In genomic region chr7:87411373-87411772, GRCm38 (mm10) we compare ENCODE assay signal across 7 mouse cellular contexts.
DNase-seq lines count a peak whose midpoint lies in the region; ATAC-seq and TF ChIP-seq lines count a peak whose summit lies in the region.
"Not testable (repeated sequence)": the region's sequence is repeated elsewhere in the genome, so short reads cannot be mapped to it uniquely, and the experiment has no call there.

No protein-coding gene starts in this region.

- not testable (repeated sequence) for H3K27ac ChIP-seq in ES-Bruce4 (ENCODE audit: insufficient read depth, low read length); heart, adult 2 months; liver, postnatal 0 days (ENCODE audit: low read depth); neural tube, embryonic 11.5 days (ENCODE audit: low read depth, low read length)

- peak; percentile 50 for TF ChIP-seq CTCF in ES-Bruce4 (IDR thresholded peaks at IDR 0.05; ENCODE audit: low read depth, low read length)
- peak; percentile 62 for TF ChIP-seq CTCF in heart, adult 2 months (IDR thresholded peaks at IDR 0.05)
- peak; percentile 51 for TF ChIP-seq CTCF in liver, postnatal 0 days (IDR thresholded peaks at IDR 0.05; ENCODE audit: low read depth)

- peak; percentile 1 for DNase-seq in adrenal gland, adult 8-10 months
- DNase-seq in heart, adult 2 months; liver, postnatal 0 days; neural tube, embryonic 11.5 days (ENCODE audit: low spot score): not testable (repeated sequence)
- DNase-seq in kidney, postnatal 10 days = peak; percentile 33

- H3K79me2 ChIP-seq in heart, adult 2 months (replicated peaks; ENCODE audit: control insufficient read depth, insufficient read depth, low read length) = not testable (repeated sequence)

- not testable (repeated sequence) for H3K4me2 ChIP-seq in liver, postnatal 0 days (ENCODE audit: low read depth, low read length); neural tube, embryonic 11.5 days (ENCODE audit: low read depth)

- H3K27me3 ChIP-seq in ES-Bruce4 (ENCODE audit: control insufficient read depth, insufficient read depth, low read length, poor library complexity, severe bottlenecking); heart, adult 2 months (ENCODE audit: control insufficient read depth, insufficient read depth, low read length); liver, postnatal 0 days (ENCODE audit: insufficient read depth, low read length); neural tube, embryonic 11.5 days (ENCODE audit: control insufficient read depth, insufficient read depth, low read length): not testable (repeated sequence)

- not testable (repeated sequence) for H3K4me3 ChIP-seq in ES-Bruce4 (ENCODE audit: low read depth, low read length); heart, adult 2 months; liver, postnatal 0 days (ENCODE audit: low read depth, low read length); neural tube, embryonic 11.5 days (ENCODE audit: low read depth, low read length)

- intact Hi-C loops in heart, adult 2 months (cut with DNase I) = not testable (repeated sequence)

- TF ChIP-seq EP300 in ES-Bruce4 (IDR thresholded peaks at IDR 0.05; ENCODE audit: insufficient read depth, low read depth, low read length); heart, adult 2 months (IDR thresholded peaks at IDR 0.05; ENCODE audit: insufficient read depth, low read depth, low read length); liver, postnatal 0 days (IDR thresholded peaks at IDR 0.05; ENCODE audit: low read depth): not testable (repeated sequence)

- not testable (repeated sequence) for H3K36me3 ChIP-seq in ES-Bruce4 (ENCODE audit: control insufficient read depth, insufficient read depth, low read length, poor library complexity, severe bottlenecking); heart, adult 2 months (ENCODE audit: control insufficient read depth, insufficient read depth, low read length); liver, postnatal 0 days (replicated peaks; ENCODE audit: insufficient read depth, low read length); neural tube, embryonic 11.5 days (ENCODE audit: control insufficient read depth, insufficient read depth, low read length)

- TF ChIP-seq POLR2A in ES-Bruce4 (IDR thresholded peaks at IDR 0.05; ENCODE audit: insufficient read depth, low read length); heart, adult 2 months (IDR thresholded peaks at IDR 0.05; ENCODE audit: insufficient read depth, low read depth, low read length): not testable (repeated sequence)

- 0 out of 2 replicates have a peak, but pooled peaks have one; percentile 52 for ATAC-seq in common myeloid progenitor, adult 5-6 weeks (replicated peaks; ENCODE audit: low read depth, poor library complexity, severe bottlenecking)
- ATAC-seq in liver, postnatal 0 days = not testable (repeated sequence)
- ATAC-seq in neural tube, embryonic 11.5 days (ENCODE audit: insufficient read depth, low FRiP score, low TSS enrichment) = peak; percentile 58; the same call in 1 of the 2 replicates

- 10% methylated on average over 4 of the region's 4 CpGs for WGBS in heart, adult 2 months
- WGBS in liver, postnatal 0 days (ENCODE audit: insufficient replicate concordance) = 7% methylated on average over 4 of the region's 4 CpGs
- WGBS in neural tube, embryonic 11.5 days = 13% methylated on average over 4 of the region's 4 CpGs

- not testable (repeated sequence) for H3K4me1 ChIP-seq in ES-Bruce4 (ENCODE audit: control insufficient read depth, insufficient read depth, low read length); heart, adult 2 months (ENCODE audit: control insufficient read depth, insufficient read depth, low read length); liver, postnatal 0 days (ENCODE audit: insufficient read depth); neural tube, embryonic 11.5 days (ENCODE audit: control insufficient read depth, insufficient read depth, low read length)

- not testable (repeated sequence) for H3K9ac ChIP-seq in ES-Bruce4 (ENCODE audit: low read depth, poor library complexity, severe bottlenecking); heart, adult 2 months (ENCODE audit: low read depth, low read length); liver, postnatal 0 days (replicated peaks); neural tube, embryonic 11.5 days (ENCODE audit: low read length)

- H3K9me3 ChIP-seq in ES-Bruce4 (replicated peaks; ENCODE audit: control insufficient read depth, insufficient read depth, low read length, poor library complexity, severe bottlenecking); liver, postnatal 0 days (ENCODE audit: low read length); neural tube, embryonic 11.5 days (ENCODE audit: control insufficient read depth, low read length): not testable (repeated sequence)
